Mouse (Mus musculus) liver, postnatal 0 days (tissue): ENCODE measurements around the gene Hspb8.

ENCODE experiments used
- CTCF ChIP-seq: sonication (generic); IDR thresholded peaks from 2 replicates; pipeline ENCODE4 v1.5.1; 2016; ENCODE audit warnings: antibody characterized with exemption, low read depth
- EP300 ChIP-seq: IDR thresholded peaks from 2 replicates; pipeline ENCODE4 v1.6.1; 2016; ENCODE audit warnings: antibody characterized with exemption, low read depth, mild to moderate bottlenecking

DNA sequence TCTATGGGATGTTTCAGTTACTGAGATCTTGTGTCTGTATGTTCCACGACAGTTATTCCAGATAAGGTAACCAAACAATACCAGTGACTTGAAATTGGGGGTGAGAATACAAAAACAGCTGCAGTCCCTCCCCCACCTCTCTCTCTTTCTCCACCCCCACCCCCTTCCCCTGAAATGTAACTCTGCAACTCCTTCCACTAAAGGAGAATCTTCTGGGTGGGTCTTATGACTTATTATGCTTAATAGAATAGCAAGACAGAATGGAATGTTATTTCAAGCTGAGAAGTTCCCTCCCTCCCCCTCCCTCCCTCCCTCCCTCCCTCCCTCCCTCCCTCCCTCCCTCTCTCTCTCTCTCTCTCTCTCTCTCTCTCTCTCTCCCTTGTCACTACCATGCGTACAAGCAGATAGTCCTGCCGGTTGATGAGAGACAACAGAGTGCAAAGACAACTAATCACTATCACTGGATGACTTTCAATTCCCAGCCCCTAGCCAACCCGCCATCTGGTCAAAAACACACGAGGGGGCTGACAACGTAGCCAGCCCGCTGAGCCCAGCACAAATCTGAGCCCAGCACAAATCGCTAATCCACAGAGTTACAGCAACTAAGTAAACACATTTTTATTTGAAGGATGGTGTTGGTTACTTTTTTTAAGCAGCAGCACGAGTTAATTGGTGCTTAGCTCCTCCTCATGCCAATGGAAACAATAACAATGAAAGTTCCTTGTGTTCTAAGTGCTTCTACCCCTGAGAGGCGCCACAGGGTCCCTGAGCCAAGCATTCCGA, 25.9 kb upstream of the Hspb8 start:
- no peak for TF ChIP-seq EP300
- no peak for TF ChIP-seq CTCF
